Mouse (Mus musculus) CH12.LX (cell line): ENCODE results near the gene Trpm5. TPM values are rescaled to one million over a fixed set of nuclear protein-coding genes. Genes with fewer than 3 reads are reported as not detected.
A peak's percentile ranks its signal among the peaks of the same experiment; 100 is the strongest.

ENCODE experiments used
- DNase-seq: peaks from one replicate; pipeline ENCODE4 v3.0.0-alpha.2; 2013; ENCODE audit errors: extremely low read depth
- H3K27ac ChIP-seq: 2 replicates; pipeline ENCODE4 v1.5.1; 2012; ENCODE audit warnings: low read depth, mild to moderate bottlenecking, control low read depth, moderate library complexity; ENCODE audit not compliant: insufficient read depth
- H3K27me3 ChIP-seq: replicated peaks from 2 replicates; pipeline ENCODE3; 2012; ENCODE audit warnings: inconsistent platforms
- H3K36me3 ChIP-seq, 2 experiments: replicated peaks in 1 of 2; 2 replicates each; pipeline versions ENCODE3 to v1.6.1; 2012; ENCODE audit warnings: inconsistent platforms in 1 of 2, low read length in 1 of 2, mild to moderate bottlenecking in 1 of 2, mixed read lengths in 1 of 2, moderate library complexity in 1 of 2; ENCODE audit not compliant: control insufficient read depth in 1 of 2, insufficient read depth in 1 of 2
- H3K4me1 ChIP-seq, 2 experiments: 2 replicates each; pipeline ENCODE4 v1.6.1; 2012; ENCODE audit warnings: inconsistent platforms in 1 of 2, moderate library complexity in 1 of 2; ENCODE audit not compliant: insufficient read depth in 2 of 2, control insufficient read depth in 1 of 2
- H3K4me2 ChIP-seq: 2 replicates; pipeline ENCODE4 v1.6.1; 2012; ENCODE audit warnings: low read depth, mild to moderate bottlenecking, control low read depth; ENCODE audit not compliant: poor library complexity, insufficient read depth, severe bottlenecking
- H3K4me3 ChIP-seq, 3 experiments: fragments of 150-350 bp in 1 of 3; sonication (generic) in 1 of 3; replicated peaks in 1 of 3; 2 replicates each; pipeline versions ENCODE3 to v1.5.1; 2011 to 2012; ENCODE audit warnings: low read depth in 2 of 3, low read length in 2 of 3, mild to moderate bottlenecking in 2 of 3, moderate library complexity in 2 of 3, control low read depth in 1 of 3, improper control_type of control experiment in 1 of 3, inconsistent platforms in 1 of 3, mixed read lengths in 1 of 3; ENCODE audit not compliant: poor library complexity in 1 of 3
- H3K79me2 ChIP-seq: replicated peaks from 2 replicates; pipeline ENCODE4 v1.6.1; 2012; ENCODE audit warnings: mild to moderate bottlenecking, moderate library complexity; ENCODE audit not compliant: control insufficient read depth, poor library complexity, insufficient read depth, severe bottlenecking; ENCODE audit errors: extremely low read depth
- H3K9ac ChIP-seq: 2 replicates; pipeline ENCODE4 v1.6.1; 2012; ENCODE audit warnings: low read depth, mild to moderate bottlenecking, control low read depth, moderate library complexity; ENCODE audit not compliant: insufficient read depth
- H3K9me3 ChIP-seq: replicated peaks from 2 replicates; pipeline ENCODE3; 2012; ENCODE audit warnings: low read length, inconsistent platforms, mixed read lengths
- CHD1 ChIP-seq: IDR thresholded peaks from 2 replicates; pipeline ENCODE4 v1.6.1; 2012; ENCODE audit warnings: low read depth, low read length, improper control_type of control experiment, inconsistent platforms
- MAX ChIP-seq: IDR thresholded peaks from 2 replicates; pipeline ENCODE4 v1.6.1; 2011; ENCODE audit warnings: low read length, improper control_type of control experiment
- MYC ChIP-seq: IDR thresholded peaks from 2 replicates; pipeline ENCODE4 v1.6.1; 2011; ENCODE audit warnings: low read depth, mild to moderate bottlenecking, improper control_type of control experiment, low read length
- TCF12 ChIP-seq: IDR thresholded peaks from 2 replicates; pipeline ENCODE4 v1.6.1; 2014; ENCODE audit warnings: low read depth, mild to moderate bottlenecking, inconsistent platforms, low read length, improper control_type of control experiment
- dilution Hi-C: fragments of 300-500 bp; cut with MboI; formaldehyde crosslinking; loops from 2 replicates; pipeline ENCODE4 v1.14.3; 2020; ENCODE audit warnings: low sequenced_read_pairs; ENCODE audit not compliant: extremely low pct_unique_long_range_greater_than_20kb, extremely low pct_ligation_motif_present
- in situ Hi-C: fragments of 300-500 bp; cut with MboI; formaldehyde crosslinking; loops from 3 replicates; pipeline ENCODE4 v1.14.3; 2019; ENCODE audit warnings: low sequenced_read_pairs, low pct_ligation_motif_present, low pct_unique_long_range_greater_than_20kb, mixed read lengths
- polyA plus RNA-seq: library from polyadenylated mRNA; unstranded; fragments of >175 nt; gene quantifications from 2 replicates; pipeline ENCODE4 v1.2.1, GENCODE M21; 2012; ENCODE audit warnings: low read depth; ENCODE audit not compliant: insufficient read length
- total RNA-seq, 2 experiments: library from RNA; depleted of rRNA; stranded (reverse); fragments of 300-350 nt in 1 of 2; fragments of >200 nt in 1 of 2; gene quantifications; 2 replicates each; pipeline ENCODE4 v1.2.3; 2012 to 2014

Gene Trpm5
- total and polyA plus RNA-seq, 3 experiments, result 1.1 to 3.0 (median 1.5) TPM

GRCm38 (mm10) chr7:143020764-143021163 is 73.7 kb downstream of the Trpm5 start (continued):
- TF ChIP-seq CHD1 (no peak), MYC (peak; percentile 67)

- H3K9me3 ChIP-seq, result peaks cover 11% of the 10 kb centered on the region
- peak overlapping the region; percentile 92 for H3K27ac ChIP-seq
- H3K4me2 ChIP-seq, result no peak overlapping the region
- in situ Hi-C loops, result loop anchor here (25.0 kb wide), 1 partner anchor 558 kb away; the partner anchor contains the start of gene Lsp1
- TF ChIP-seq TCF12, result no peak
- 0 out of 2 replicates have a peak, but pooled peaks have one; percentile 2 for TF ChIP-seq MAX
- TF ChIP-seq, all 38 proteins: peak for 1
- no peaks in the 10 kb centered on the region for H3K79me2 ChIP-seq
- no peak overlapping the region for H3K9ac ChIP-seq
- no peaks in the 10 kb centered on the region for H3K27me3 ChIP-seq
- DNase-seq, result no peak
- peaks cover 39 to 87% of the 10 kb centered on the region in 2 experiments for H3K4me1 ChIP-seq
- H3K36me3 ChIP-seq, result peaks cover 3 to 38% of the 10 kb centered on the region in 2 experiments
- H3K4me3 ChIP-seq, result peak overlapping the region in 1 of 3 experiments; percentile 54
- dilution Hi-C loops, result no loop called here
Observed at GRCm38 (mm10) chr7:143020040-143020439, 74.4 kb downstream of the Trpm5 start.

Other genes starting within 250 kb of the Trpm5 start
- not detected in 2 replicates for gene Th, start 163.5 kb downstream of the Trpm5 start, total RNA-seq (2012; rRNA removed)
- not detected in 2 replicates for gene Th, start 163.5 kb downstream of the Trpm5 start, total RNA-seq (2014; rRNA removed)
- not detected in 2 replicates for gene Th, start 163.5 kb downstream of the Trpm5 start, polyA plus RNA-seq
- not detected in 2 replicates for gene Ascl2, start 125.4 kb downstream of the Trpm5 start, total RNA-seq (2012; rRNA removed)
- not detected in 2 replicates for gene Ascl2, start 125.4 kb downstream of the Trpm5 start, total RNA-seq (2014; rRNA removed)
- gene Ascl2, start 125.4 kb downstream of the Trpm5 start, polyA plus RNA-seq, result not detected in 2 replicates
- gene Tspan32, start 89.6 kb downstream of the Trpm5 start, total RNA-seq (2012; rRNA removed), result 27.2 and 28.2 TPM in 2 replicates
- 34.5 and 40.5 TPM in 2 replicates for gene Tspan32, start 89.6 kb downstream of the Trpm5 start, total RNA-seq (2014; rRNA removed)
- gene Tspan32, start 89.6 kb downstream of the Trpm5 start, polyA plus RNA-seq, result 28.6 and 29.9 TPM in 2 replicates
- 275 and 327 TPM in 2 replicates for gene Cd81, start 41.9 kb downstream of the Trpm5 start, total RNA-seq (2012; rRNA removed)
- gene Cd81, start 41.9 kb downstream of the Trpm5 start, total RNA-seq (2014; rRNA removed), result 334 and 352 TPM in 2 replicates
- 318 and 325 TPM in 2 replicates for gene Cd81, start 41.9 kb downstream of the Trpm5 start, polyA plus RNA-seq
- 49.8 and 58.7 TPM in 2 replicates for gene Tssc4, start 25.4 kb downstream of the Trpm5 start, total RNA-seq (2012; rRNA removed)
- 47.3 and 55.1 TPM in 2 replicates for gene Tssc4, start 25.4 kb downstream of the Trpm5 start, total RNA-seq (2014; rRNA removed)
- gene Tssc4, start 25.4 kb downstream of the Trpm5 start, polyA plus RNA-seq, result 44.1 and 49.6 TPM in 2 replicates
- not detected in 2 replicates for gene Kcnq1, start 11.7 kb upstream of the Trpm5 start, total RNA-seq (2012; rRNA removed)
- gene Kcnq1, start 11.7 kb upstream of the Trpm5 start, total RNA-seq (2014; rRNA removed), result not detected in 2 replicates
- not detected in 2 replicates for gene Kcnq1, start 11.7 kb upstream of the Trpm5 start, polyA plus RNA-seq